Mouse (Mus musculus): ENCODE measurements around the gene Urah. TPM values are rescaled to one million over a fixed set of nuclear protein-coding genes. Genes with fewer than 3 reads are reported as not detected.

The Urah gene
- total and polyA plus RNA-seq, 3 experiments: not detected

DNA sequence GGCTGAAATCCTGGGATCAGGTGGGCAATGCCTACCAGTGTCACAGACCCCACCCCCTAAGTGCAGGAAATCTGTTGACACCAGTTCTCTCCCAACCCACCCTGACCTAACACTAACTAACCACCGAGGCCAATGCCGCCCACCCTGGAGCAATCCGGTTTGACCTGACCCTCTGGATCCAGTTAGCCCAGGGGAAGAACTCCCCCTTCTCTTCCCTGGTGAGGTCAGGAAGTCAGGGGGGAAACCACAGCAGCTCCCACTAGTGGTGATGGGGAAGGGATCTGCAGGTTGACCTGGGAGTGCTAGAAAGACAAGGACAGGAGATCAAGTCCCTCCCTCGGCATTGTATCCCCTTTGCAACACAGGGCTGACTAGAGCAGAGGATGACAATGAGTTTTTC, 10.9 kb downstream of the Urah start:
- Histone ChIP-seq H3K9ac (ENCODE audit: insufficient read depth, low read depth) (no peak overlapping the region), H3K27me3 (replicated peaks) (peaks cover 59% of the 10 kb centered on the region), H3K4me3 (replicated peaks in 1 of 3; ENCODE audit: low read depth in 2 of 3, low read length in 2 of 3, poor library complexity in 1 of 3) (no peak overlapping the region), H3K36me3 (replicated peaks in 1 of 2; ENCODE audit: control insufficient read depth in 1 of 2, insufficient read depth in 1 of 2, low read length in 1 of 2) (peaks cover 0 to 5% of the 10 kb centered on the region in 2 experiments), H3K79me2 (replicated peaks; ENCODE audit: control insufficient read depth, extremely low read depth, insufficient read depth, poor library complexity, severe bottlenecking) (no peaks in the 10 kb centered on the region), H3K4me2 (ENCODE audit: insufficient read depth, low read depth, poor library complexity, severe bottlenecking) (no peak overlapping the region), H3K4me1 (ENCODE audit: control insufficient read depth in 1 of 2, insufficient read depth in 2 of 2) (peaks cover 0 to 5% of the 10 kb centered on the region in 2 experiments; a peak in 2 of 4 replicates), H3K9me3 (replicated peaks; ENCODE audit: low read length) (no peaks in the 10 kb centered on the region), H3K27ac (ENCODE audit: insufficient read depth, low read depth) (no peak overlapping the region)
- dilution Hi-C loops (cut with MboI; ENCODE audit: extremely low pct_ligation_motif_present, extremely low pct_unique_long_range_greater_than_20kb, low sequenced_read_pairs) (no loop called here), in situ Hi-C loops (cut with MboI; ENCODE audit: low pct_ligation_motif_present, low pct_unique_long_range_greater_than_20kb, low sequenced_read_pairs) (loop anchor here (5.0 to 25.0 kb wide), 3 partner anchors 207 to 758 kb away; partner anchors contain the start of genes Caly, Prap1 and Rnh1)
- DNase-seq (ENCODE audit: extremely low read depth): no peak
- TF ChIP-seq CTCF (conservative IDR thresholded peaks at IDR 0.05 in 1 of 2, IDR thresholded peaks at IDR 0.05 in 1 of 2; ENCODE audit: low read depth in 2 of 2, low read length in 2 of 2) (peak in 1 of 2 experiments; percentile 26; a peak in 2 of 4 replicates), UBTF (IDR thresholded peaks at IDR 0.05; ENCODE audit: low read depth, low read length) (no peak)

DNA sequence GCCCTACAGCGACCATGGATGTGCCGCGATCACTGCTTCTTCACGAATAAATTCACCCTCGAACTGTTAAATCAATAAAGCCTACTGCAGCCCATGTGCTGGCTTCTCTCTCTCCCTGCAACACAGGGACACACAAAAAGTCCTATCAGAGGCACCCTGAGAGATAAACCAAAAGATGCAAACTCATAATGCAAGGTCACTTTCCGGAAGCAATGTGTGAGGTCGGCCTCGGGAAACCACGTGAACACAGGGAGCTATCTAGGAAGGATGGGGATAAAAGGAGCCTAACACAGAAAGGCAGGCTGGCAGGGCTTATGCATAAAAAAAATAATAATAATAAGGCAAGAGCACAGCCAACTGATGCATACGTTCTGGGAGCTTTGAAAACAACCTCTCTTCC, 11.9 kb downstream of the Urah start:
- no peak overlapping the region for H3K9ac ChIP-seq (ENCODE audit: insufficient read depth, low read depth)
- H3K4me2 ChIP-seq (ENCODE audit: insufficient read depth, low read depth, poor library complexity, severe bottlenecking): no peak overlapping the region
- peaks cover 0 to 5% of the 10 kb centered on the region in 2 experiments; a peak in 2 of 4 replicates for H3K4me1 ChIP-seq (ENCODE audit: control insufficient read depth in 1 of 2, insufficient read depth in 2 of 2)
- dilution Hi-C loops (cut with MboI; ENCODE audit: extremely low pct_ligation_motif_present, extremely low pct_unique_long_range_greater_than_20kb, low sequenced_read_pairs): no loop called here
- H3K27me3 ChIP-seq (replicated peaks): peaks cover 52% of the 10 kb centered on the region
- DNase-seq (ENCODE audit: extremely low read depth): no peak
- no peaks in the 10 kb centered on the region for H3K9me3 ChIP-seq (replicated peaks; ENCODE audit: low read length)
- in situ Hi-C loops (cut with MboI; ENCODE audit: low pct_ligation_motif_present, low pct_unique_long_range_greater_than_20kb, low sequenced_read_pairs): loop anchor here (5.0 to 25.0 kb wide), 3 partner anchors 206 to 759 kb away; partner anchors contain the start of genes Caly, Prap1 and Rnh1
- no peak overlapping the region for H3K27ac ChIP-seq (ENCODE audit: insufficient read depth, low read depth)
- TF ChIP-seq GABPA (IDR thresholded peaks at IDR 0.05; ENCODE audit: insufficient replicate concordance, low read depth, low read length) (no peak), MYC (IDR thresholded peaks at IDR 0.05; ENCODE audit: low read depth, low read length) (no peak), CHD2 (IDR thresholded peaks at IDR 0.05; ENCODE audit: low read length) (no peak), HCFC1 (IDR thresholded peaks at IDR 0.05; ENCODE audit: low read depth, low read length) (no peak), TCF12 (IDR thresholded peaks at IDR 0.05; ENCODE audit: low read depth, low read length) (no peak), JUN (IDR thresholded peaks at IDR 0.05; ENCODE audit: insufficient read depth, low read depth, low read length) (no peak), EP300 (IDR thresholded peaks at IDR 0.05; ENCODE audit: low read length) (no peak), IRF4 (IDR thresholded peaks at IDR 0.05; ENCODE audit: low read depth, low read length) (no peak), CHD1 (IDR thresholded peaks at IDR 0.05; ENCODE audit: low read depth, low read length) (no peak)
- H3K36me3 ChIP-seq (replicated peaks in 1 of 2; ENCODE audit: control insufficient read depth in 1 of 2, insufficient read depth in 1 of 2, low read length in 1 of 2): peaks cover 4 to 11% of the 10 kb centered on the region in 2 experiments
- no peaks in the 10 kb centered on the region for H3K79me2 ChIP-seq (replicated peaks; ENCODE audit: control insufficient read depth, extremely low read depth, insufficient read depth, poor library complexity, severe bottlenecking)
- no peak overlapping the region for H3K4me3 ChIP-seq (replicated peaks in 1 of 3; ENCODE audit: low read depth in 2 of 3, low read length in 2 of 3, poor library complexity in 1 of 3)

DNA sequence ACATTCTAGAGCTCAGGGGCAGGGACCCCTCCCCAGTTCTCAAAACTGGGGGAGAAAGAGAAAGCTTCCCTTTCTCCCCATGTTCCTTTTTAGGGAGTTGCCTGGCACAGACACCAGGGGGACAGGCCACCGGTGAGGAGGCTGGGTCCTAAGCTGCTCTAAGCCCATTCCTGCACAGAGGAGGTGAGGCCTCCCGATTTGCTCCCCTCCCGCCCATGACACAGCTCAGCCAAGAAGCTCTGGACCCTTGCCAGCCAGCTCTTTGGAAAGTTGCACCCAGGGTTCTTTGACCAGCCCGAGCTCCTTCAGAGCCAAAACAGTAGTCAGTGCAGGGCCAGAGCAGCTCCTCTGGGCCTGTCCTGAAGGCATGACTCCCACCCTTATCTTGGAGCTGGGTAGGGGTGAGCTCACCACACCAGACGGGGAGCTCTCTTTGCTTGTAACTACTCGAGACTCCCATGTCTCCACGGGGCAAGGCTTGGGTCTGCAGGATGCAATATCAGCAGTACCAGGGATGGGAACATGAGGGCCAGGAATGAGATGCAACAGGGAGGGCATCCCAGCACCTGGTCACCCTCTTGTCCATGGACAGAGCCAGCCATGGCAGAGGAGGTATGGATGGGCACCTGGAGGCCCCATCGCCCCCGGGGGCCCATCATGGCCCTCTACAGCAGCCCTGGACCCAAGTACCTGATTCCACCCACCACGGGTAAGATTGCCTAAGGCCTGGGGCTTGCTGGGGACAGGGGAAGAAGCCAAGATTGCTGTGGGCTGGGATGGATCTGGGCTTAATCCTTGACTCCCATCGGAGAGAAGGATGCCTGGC, 13.2 kb downstream of the Urah start, which contains the start of gene Odf3:
Odf3 (plus strand) TSS at position 51 of the 826 bp plus-strand sequence.
- Histone ChIP-seq H3K27ac (ENCODE audit: insufficient read depth, low read depth) (no peak within 1 kb of the TSS), H3K4me2 (ENCODE audit: insufficient read depth, low read depth, poor library complexity, severe bottlenecking) (no peak within 1 kb of the TSS), H3K4me3 (replicated peaks in 1 of 3; ENCODE audit: low read depth in 2 of 3, low read length in 2 of 3, poor library complexity in 1 of 3) (no peak within 1 kb of the TSS), H3K9ac (ENCODE audit: insufficient read depth, low read depth) (no peak within 1 kb of the TSS), H3K79me2 (replicated peaks; ENCODE audit: control insufficient read depth, extremely low read depth, insufficient read depth, poor library complexity, severe bottlenecking) (no peaks in the 10 kb centered on the region), H3K9me3 (replicated peaks; ENCODE audit: low read length) (no peaks in the 10 kb centered on the region), H3K27me3 (replicated peaks) (peaks cover 42% of the 10 kb centered on the region), H3K4me1 (ENCODE audit: control insufficient read depth in 1 of 2, insufficient read depth in 2 of 2) (peaks cover 0 to 5% of the 10 kb centered on the region in 2 experiments; a peak in 2 of 4 replicates), H3K36me3 (replicated peaks in 1 of 2; ENCODE audit: control insufficient read depth in 1 of 2, insufficient read depth in 1 of 2, low read length in 1 of 2) (peaks cover 17 to 24% of the 10 kb centered on the region in 2 experiments)
- in situ Hi-C loops (cut with MboI; ENCODE audit: low pct_ligation_motif_present, low pct_unique_long_range_greater_than_20kb, low sequenced_read_pairs) (loop anchor here (5.0 to 25.0 kb wide), 3 partner anchors 204 to 761 kb away; partner anchors contain the start of genes Caly, Prap1 and Rnh1), dilution Hi-C loops (cut with MboI; ENCODE audit: extremely low pct_ligation_motif_present, extremely low pct_unique_long_range_greater_than_20kb, low sequenced_read_pairs) (no loop called here)
- no peak for DNase-seq (ENCODE audit: extremely low read depth)
- TF ChIP-seq ELF1 (IDR thresholded peaks at IDR 0.05; ENCODE audit: low read depth, low read length) (no peak), RCOR1 (conservative IDR thresholded peaks at IDR 0.05; ENCODE audit: low read depth, low read length) (no peak), NELFE (IDR thresholded peaks at IDR 0.05; ENCODE audit: low read depth, low read length) (no peak), E2F4 (IDR thresholded peaks at IDR 0.05; ENCODE audit: insufficient replicate concordance, low read depth, low read length) (no peak), BHLHE40 (IDR thresholded peaks at IDR 0.05; ENCODE audit: low read depth, low read length) (no peak), CHD2 (IDR thresholded peaks at IDR 0.05; ENCODE audit: low read length) (no peak), PAX5 (IDR thresholded peaks at IDR 0.05; ENCODE audit: low read length) (no peak), MAFK (IDR thresholded peaks at IDR 0.05; ENCODE audit: insufficient replicate concordance, low read length) (no peak), JUN (IDR thresholded peaks at IDR 0.05; ENCODE audit: insufficient read depth, low read depth, low read length) (no peak), ZMIZ1 (IDR thresholded peaks at IDR 0.05; ENCODE audit: low read depth, low read length) (no peak), TCF12 (IDR thresholded peaks at IDR 0.05; ENCODE audit: low read depth, low read length) (no peak), UBTF (IDR thresholded peaks at IDR 0.05; ENCODE audit: low read depth, low read length) (no peak), POLR2A (IDR thresholded peaks at IDR 0.05; ENCODE audit: low read depth, low read length) (no peak), NRF1 (IDR thresholded peaks at IDR 0.05; ENCODE audit: low read depth, low read length) (no peak), KAT2A (IDR thresholded peaks at IDR 0.05; ENCODE audit: insufficient replicate concordance, low read length) (no peak)
